Mouse (Mus musculus) adrenal gland, adult (tissue): ENCODE data around the gene Mylip.

Experiments
- DNase-seq, 2 experiments: peaks; one replicate each; pipeline ENCODE4 v3.0.0; 2022 to 2023; ENCODE audit warnings: low spot score in 1 of 2; ENCODE audit not compliant: inconsistent age in 2 of 2

Gene Mylip

DNA sequence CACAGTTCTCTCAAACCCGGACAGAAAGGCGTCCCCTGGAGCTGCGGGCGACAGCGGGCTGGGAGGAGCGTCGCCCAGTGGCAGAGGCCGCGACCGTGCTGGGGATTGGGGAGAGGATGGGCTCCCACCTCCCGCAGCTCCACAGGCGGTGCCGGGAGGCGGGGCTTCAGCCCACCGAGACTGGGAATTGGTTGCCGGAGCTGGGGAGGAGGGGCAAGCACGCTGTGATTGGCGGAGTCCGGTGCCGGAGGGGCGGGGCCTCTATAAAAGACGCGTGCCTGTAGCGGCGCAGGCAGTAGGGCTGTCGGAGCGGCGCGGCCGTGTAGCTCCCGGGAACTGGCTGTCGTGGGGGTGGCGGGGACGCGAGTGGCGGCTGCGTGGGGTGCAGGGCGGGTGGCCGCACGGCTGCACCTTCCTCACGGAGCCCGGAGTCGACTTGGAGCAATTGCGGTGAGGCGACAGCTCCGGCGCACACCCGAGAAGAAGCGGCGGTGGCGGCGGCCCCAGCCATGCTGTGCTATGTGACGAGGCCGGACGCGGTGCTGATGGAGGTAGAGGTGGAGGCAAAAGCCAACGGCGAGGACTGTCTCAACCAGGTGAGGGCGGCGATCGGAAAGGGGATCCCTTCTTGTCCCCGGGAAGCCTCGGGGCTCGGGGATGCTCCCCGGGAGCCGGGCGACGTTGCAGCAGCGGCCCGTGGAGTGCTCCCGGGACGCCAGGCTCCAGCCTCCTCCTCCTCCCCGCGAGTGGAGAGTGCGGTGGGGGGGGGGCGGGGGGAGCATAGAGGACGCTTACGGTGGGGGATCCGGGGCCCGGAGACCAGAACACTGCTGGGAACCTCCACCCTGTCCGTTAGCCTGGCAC is at the start of gene Mylip:
TSS of gene Mylip (plus strand) at position 295 of the 864 bp plus-strand sequence.
- DNase-seq = peak; percentile 99

DNA sequence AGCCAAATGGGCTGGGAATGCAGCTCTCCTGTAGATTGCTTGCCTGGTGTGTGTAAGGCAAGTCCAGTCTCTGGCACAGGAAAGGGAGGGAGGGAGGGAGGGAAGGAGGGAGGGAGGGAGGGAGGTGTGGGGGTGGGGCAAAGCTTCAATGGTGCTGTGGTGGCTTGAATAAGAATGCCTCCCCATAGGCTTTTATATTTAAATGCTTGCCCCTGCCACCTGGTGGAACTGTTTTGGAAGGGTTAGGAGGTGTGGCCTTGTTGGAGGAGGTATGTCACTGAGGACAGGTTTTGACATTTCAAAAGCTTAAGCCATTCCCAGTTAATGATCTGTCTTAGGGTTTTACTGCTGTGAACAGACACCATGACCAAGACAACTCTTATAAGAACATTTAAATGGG is 47.6 kb upstream of the Mylip start:
- DNase-seq = no peak

DNA sequence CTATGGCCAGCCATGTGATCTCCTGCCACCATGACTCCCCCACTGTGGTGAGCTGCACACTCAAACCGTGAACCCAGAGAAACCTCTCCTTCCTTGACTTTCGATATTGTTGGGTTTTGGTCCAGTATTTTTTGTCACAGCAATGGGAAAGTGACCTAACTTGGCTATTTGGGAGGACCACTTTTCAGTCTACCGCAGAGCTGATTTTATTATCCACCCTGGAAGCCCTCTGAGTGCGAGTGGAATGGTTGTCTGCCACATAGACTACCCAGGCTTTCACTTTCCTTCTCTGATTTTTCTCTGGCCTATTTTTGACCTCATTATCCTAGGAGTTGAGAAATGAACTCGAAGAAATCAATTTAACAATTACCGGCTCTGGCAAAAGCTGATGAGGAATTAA is 46.0 kb upstream of the Mylip start:
- DNase-seq = no peak

DNA sequence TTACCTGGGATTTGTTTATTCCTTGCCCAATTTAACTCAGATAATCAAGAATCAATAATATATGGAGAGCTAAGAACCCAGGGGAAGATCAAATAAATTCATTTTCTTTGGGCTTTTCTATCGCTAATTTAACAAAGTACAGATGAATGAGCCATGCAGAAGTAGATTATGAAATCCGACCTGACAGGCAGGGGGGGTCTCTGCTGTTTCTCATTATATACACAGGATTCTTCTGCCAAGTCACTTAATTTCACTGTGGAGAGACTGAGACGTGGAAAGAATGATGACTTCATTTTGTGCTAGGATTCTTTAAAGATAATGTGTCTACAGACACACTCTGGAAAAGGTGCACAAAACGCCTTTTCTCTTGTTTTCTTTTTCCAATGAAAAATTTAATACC is 45.6 kb upstream of the Mylip start:
- no peak for DNase-seq

DNA sequence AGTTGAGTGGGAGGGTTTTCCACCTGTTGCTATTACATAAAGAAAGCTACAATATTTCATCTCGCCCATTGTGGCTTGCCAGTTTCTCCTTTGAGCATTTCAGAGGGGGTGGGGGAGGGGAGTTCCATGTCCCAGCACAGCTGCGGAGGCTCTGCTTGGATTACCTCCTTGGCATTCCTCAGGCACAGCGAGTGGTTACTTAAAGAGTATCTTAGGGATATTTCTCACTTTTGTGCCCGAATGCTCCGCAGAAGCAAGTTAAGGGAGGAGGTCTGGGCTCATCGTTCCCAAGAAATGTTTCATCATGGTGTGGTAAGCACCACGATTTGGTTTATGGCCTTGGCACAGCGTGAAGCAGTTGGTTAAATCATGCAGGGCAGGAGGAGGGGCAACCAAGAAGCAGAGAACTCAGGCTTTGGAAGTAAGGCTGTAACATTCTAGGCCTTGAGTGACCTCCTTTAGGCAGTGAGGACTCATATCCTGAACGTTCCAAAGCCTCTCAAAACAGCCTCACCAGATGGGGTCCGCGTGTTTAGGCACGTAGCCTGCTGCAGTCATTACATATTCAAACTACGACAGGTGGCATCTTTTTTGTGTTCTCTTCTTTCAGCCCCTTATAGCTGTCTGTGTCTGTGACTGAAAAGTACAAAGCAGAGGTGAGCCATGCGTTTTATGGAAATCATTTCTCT is 43.9 kb upstream of the Mylip start:
- peak in 1 of 2 experiments; percentile 45 for DNase-seq

DNA sequence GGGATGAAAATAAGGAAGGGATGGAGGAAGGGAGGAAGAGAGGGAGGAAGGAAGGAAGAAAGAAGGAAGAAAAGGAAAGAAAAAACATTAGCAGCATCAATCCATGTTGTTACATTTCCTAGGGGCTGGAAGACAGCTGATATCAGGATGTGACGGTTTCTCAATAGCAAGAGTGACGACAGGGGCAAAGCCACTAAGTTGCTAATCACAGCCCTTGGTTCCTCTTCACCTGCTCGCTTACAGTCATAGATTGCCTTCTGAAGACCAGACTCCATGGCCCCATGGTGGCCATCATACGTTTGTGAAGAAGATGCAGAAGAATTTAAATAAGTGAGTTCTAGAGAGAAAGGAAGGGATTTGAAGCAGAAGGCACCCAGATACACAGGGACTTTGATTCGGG is 38.1 kb upstream of the Mylip start:
- no peak for DNase-seq

DNA sequence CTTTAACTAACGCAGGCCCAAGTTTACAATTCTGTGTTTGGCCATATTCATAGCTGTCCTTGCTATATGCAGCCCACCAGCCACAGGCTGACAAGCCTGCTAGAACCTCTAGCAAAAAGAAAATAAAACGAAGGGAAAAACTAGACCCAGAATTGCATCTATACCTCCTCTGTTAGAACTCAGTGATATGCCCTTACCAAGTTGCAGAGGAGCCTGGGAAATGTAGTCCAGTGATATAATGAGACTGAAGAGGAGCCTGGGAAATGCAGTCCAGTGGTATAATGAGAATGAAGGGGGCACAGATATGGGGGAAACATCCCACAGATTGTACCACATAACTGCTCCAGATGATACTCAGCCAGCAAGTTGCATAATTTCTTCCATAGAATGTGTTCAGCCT is 34.7 kb upstream of the Mylip start:
- DNase-seq = no peak

DNA sequence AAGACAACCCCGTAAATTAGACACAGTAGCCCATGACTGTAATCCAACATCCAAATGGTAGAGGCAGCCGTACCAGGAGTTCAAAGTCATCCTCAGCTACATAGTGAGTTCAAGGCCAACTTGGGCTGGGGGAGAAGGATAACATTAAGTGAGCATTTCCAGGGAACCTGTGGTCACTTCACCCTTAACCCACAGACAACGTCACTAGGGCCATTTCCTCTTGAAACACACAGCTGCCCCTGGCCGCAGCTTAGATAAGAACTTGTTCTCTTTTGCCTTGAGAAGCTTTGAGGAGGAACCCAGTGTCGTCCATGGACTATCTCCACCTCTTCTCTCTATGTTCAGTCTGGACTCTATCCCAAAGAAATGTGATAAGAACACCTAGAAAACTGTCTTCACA is 31.3 kb upstream of the Mylip start:
- DNase-seq = no peak

DNA sequence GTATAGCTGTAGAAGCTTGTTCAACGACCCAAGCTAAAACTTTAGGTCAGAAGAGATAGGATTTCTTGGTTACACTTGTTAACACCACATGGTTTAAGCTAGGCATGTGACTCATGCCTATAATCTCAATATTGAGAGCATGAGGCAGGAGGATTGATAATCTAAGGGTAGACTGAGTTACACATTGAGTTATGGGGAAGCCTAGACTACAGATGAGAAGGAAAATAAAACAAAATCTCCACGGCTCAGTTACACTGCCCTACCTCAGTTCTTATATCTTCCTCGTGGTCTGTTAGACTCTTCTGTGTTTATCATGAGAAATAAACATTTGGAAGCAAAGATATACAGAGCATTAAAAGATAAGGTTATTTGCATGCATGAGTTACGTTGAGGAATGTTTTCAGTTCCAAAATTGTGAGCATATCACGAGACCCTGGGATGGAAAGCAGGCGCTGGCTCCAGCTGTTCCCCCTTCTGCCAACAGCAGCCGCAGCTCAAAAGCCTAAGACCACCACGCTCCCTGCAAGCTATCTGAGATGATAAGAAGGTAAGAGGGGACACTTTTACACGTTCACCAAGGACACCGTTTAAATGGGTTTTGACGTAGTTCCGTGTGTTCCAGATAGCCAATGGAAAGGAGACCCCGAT is 30.7 kb upstream of the Mylip start:
- no peak for DNase-seq

DNA sequence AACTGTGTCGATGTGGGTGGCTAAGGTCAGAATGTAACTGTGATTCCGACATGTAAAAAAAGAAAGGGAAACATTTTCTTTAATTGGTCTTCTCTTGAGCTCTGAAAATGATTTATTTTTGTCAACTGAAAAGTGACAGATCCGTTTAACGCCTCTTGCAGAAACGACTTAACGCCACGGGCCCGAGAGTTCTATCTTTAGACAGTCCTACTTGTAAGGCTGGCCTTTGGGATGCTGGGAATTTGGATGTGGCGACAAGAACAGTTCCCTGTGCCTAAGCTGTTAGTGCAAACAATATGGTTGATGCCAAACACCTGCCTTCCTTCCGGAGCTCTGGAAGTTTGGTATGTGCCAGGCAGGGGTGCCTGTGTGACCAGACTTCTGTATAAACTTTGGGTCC is 23.8 kb upstream of the Mylip start:
- no peak for DNase-seq

DNA sequence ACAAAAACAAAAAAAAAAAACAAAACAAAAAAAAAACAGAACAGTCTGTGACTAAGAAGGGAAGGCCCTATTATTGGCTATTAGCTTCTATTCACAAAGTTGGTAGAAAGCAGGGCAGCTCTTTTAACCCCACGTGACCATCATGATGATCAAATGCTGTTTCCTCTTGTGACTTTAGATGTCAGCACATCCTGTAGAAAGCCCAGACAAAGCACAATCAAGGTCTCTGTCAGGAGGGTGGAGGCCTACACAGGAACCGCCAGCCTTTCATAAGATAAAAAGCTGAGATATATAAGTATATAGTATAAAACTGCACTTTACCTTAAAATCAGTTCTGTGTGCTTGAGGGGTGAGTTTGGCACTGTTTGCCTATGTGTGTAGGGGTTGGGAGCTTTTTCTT is 17.9 kb upstream of the Mylip start:
- DNase-seq = no peak

DNA sequence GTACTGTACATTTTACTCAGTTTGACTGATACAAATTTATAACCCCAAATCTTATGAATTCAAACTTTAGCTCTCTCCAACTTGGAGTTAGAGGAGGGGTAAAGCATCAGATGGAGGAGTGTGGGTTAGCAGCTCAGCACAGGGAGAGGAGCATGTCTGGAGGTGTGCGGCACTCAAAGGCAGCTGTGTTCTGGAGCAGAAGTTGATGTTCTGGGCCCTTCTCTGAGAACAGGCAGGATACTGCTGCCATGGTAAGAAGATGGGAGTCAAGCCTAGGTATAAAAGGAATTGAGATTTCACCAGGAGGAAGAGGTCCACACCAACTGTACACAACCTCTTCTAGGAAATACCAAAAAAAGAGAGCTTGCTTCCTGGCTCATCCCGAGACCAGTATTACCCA is 17.1 kb upstream of the Mylip start:
- no peak for DNase-seq

DNA sequence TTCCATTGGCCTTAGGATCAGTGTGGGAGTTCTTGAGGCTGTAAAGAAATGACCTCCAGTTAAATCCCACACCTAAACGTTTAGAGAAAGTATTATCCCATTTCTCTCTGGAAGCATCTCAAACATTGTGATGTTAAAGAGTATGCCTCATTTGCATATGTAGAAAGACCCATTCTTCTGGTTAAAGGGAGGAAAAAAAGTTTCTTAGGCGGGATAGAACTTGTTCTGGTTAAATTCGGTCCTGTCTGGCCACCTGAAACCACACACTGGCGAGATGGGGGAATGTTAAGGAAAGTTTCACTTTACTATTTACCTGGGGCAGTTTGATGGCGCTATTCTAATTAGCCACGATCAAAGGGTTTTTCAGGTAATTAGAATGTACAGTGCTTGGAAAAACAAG is 14.7 kb upstream of the Mylip start:
- DNase-seq = no peak

DNA sequence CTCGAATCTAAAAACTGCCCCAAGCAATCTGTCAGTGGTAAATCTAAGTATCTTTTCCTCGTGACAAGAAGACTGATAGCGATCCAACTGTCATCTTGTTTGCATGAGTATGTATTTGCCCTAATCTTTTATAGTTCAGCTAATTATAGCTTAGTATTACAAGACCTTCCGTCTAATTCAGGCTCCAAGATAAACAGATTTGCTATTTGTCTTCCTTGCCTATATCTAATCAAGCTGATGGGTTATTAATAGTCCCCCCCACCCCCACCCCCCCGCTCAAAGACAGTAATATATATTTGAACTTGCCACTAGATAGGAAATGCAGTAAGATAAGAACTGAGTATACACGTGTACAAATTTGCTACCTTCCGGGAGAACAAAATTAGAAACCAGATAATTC is 7.3 kb upstream of the Mylip start:
- no peak for DNase-seq

DNA sequence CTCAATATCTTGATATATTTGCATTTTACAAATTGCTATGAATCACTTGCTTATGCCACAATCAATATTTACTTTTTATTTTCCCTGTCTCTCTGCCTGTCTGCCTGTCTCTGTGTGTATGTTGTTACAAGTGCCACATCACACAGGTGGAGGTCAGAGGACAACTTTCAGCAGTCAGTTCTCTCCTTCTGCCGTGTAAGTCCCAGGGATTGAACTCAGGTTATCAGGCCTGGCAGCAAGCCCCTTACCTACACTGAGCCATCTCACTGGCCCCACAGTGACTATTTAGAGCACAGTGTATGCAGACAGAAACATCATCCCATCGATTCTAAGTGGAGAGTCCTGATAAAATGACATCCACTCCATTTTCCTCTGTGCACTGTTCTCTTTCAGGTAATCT is 4.9 kb upstream of the Mylip start:
- DNase-seq = no peak

DNA sequence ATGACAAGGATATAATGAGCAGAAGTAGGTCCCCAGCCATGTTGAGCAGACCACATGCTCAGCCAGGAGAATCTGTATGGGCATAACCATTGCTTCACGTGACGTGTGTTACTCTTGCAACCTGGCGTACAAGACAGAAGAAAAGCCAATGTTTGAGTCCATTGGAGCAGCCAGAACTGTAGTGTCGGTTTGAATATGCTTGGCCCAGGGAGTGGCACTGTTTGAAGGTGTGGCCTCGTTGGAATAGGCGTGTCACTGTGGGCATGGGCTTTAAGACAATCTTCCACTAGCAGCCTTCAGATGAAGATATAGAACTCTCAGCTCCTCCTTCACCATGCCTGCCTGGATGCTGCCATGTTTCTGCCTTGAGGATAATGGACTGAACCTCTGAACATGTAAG is 4.0 kb upstream of the Mylip start:
- DNase-seq = no peak

DNA sequence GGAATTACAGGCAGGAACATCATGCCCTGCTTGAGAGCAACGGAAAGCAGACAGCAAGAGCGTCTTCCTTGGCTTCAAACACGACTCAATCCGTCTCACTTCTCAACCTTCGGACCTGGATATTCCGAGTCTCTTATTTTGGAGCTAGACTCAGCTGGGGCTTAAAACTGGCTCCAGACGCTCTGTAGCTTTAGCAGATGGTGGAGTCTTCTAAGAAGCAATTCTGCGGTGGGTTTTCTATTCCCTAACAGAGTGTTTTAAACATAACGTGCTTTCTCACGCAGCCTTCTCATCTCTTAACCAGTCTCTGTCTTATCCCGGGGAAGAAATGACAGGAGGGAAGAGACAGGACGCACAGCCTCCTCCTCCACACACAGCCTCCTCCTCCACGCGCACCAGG is 3.3 kb upstream of the Mylip start:
- no peak for DNase-seq

DNA sequence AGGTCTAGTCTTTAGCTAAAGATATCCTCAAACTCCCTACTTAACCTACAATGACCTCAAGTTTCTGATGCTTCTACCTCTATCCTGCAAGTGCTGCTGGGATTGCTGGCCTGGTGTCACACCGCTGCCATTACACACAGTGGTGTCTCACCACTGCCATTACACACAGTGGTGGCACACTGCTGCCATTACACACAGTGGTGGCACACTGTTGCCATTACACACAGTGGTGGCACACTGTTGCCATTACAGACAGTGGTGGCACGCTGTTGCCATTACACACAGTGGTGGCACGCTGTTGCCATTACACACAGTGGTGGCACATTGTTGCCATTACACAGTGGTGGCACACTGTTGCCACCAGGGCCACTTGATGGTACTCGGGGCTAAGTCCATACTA is 2.3 kb upstream of the Mylip start:
- DNase-seq = no peak

DNA sequence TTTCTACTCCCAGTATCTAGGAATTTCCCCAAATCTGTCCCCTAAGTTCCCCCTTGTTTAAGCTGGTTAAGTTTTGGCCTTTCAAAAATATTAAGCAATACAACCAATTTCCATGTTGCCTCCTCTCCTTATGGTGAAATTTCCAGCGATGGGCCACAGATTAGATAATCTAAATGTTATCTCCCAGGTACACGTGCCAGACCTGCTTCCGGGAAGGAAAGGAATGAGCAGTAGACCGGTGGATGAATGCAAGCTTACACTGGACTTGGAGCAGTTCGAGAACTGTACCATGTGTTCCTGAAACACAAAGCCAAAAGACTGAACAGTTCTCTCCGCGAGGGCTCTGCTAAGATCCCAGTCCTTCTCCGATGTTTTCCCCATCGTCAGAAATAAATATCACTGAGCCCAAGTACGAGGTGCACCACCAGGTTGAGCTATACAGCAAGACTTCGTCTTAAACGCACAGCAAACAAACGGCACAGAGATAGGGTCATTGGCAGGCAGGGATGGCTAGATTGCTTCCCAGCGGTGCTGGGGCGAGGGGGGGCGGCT is 1.2 kb upstream of the Mylip start:
- DNase-seq = no peak

DNA sequence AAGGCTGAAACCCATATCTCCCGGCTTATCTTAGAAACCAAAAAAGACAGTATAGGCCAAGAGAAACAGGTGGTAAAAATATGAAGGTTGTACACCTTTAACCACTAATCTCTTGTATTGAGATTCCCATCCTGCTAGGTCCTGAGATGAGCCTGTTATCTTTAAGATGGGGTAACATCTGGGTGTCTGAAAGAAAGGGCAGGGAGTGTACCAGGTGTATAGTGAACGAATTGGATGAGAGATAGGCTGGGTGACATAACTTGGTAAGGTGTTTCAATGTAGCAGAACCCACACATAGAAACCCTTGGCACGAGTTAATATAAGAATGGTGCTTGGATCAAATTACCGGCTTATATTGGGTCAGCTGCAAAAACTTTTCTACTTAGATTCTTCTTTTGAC is 653 bp upstream of the Mylip start:
- no peak for DNase-seq

DNA sequence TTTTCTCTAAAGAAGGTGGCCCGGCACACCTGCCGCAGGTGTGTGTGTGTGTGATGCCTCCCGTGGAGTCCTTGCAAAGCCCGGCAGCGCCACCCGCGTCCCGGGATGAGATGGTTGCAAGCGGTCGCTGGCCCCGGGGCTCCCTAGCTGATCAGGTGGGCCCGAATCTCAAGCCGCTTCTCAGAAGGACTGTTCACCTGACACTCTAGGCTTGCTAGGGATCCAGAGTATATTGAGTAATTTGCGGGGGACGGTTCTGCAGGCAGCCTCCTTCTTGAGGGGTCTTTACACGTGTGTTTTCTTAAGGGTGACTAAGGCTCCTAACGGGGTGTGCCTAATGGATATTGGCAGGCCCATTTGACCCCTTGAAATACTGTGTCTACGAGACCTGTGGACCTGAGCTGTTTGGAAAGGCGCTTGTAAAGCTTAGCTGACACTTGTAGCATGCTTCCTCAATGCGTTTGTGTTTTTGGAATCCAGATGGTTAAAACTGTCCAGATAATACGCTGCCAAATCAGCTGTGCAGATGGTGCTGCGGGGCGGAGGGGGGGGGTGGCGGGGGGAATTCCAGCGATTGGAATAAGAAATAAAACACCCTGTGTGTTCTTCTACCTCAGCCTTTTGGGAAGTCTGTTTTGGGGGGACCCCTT is 895 bp downstream of the Mylip start:
- DNase-seq = peak; percentile 25 to 66
